Mouse (Mus musculus) brain, embryonic 14.5 days (tissue): ENCODE data around the gene Vav2.

ENCODE experiments used
- CTCF ChIP-seq: fragments of 200-500 bp; IDR thresholded peaks from 2 replicates; pipeline ENCODE4 v1.5.1; 2012; ENCODE audit warnings: inconsistent platforms, mild to moderate bottlenecking, moderate library complexity, borderline replicate concordance; ENCODE audit not compliant: insufficient read depth, insufficient read length; ENCODE audit errors: extremely low read depth
- POLR2A ChIP-seq: fragments of 200-500 bp; IDR thresholded peaks from 2 replicates; pipeline ENCODE4 v1.6.1; 2012; ENCODE audit warnings: mild to moderate bottlenecking, inconsistent platforms, borderline replicate concordance; ENCODE audit not compliant: poor library complexity, insufficient read depth, insufficient read length, severe bottlenecking; ENCODE audit errors: extremely low read depth

DNA sequence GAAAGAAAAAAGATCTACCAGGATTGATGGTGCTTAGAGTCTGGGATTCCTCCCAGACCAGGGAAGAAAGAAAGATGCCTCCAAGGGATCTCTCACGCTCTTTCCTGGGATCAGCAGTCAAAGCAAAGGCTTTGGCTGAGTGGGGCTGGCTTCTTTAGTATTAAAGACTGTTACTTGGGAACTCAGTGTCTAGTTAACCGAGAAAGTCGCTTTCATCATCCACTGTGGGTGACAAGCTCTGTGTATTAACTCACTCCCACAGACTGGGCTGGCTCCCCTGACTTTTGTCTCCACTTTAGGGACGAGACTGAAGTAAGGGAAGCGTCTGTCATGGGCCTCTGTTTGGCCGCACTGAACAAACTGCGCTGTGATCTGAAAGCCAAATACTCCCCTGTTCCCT, 180.9 kb downstream of the Vav2 start:
- TF ChIP-seq CTCF, result no peak
- TF ChIP-seq POLR2A, result no peak
